In the genomic region with DNA sequence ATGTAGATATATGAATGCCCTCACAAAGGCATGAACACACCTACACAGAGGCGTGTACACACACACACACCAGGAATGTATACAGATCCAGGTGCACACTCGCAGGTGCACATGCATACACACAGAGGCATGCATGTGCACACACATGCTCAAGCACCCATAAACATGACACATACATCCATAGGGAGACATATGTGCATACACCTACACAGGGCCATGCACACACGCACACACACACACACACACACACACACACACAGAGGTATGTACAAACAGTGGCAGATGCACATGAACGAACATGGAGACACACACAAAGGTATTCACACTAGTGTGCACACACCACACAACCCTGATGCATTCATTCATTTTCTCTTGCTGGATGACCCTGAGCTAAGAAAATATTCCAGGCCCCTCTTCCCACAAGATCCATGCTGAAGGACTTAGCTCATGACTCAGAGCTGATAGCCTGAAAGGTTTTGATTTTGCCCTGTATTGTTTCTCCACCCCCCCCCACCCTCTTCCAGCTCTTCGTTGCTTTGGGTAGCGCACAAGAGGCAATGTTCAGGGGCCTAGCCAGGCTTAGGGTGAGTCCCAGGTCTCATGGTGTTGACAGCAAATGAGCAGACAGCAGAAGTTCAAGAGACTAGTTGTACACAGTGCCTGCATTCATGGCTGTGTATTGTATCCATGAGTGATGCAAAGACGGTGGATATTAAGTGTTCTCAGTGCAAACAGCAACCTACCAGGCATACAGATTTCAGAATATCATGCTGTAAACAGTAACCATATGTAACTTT, we compare ENCODE assay signal across 19 mouse cellular contexts.
DNase-seq lines count a peak whose midpoint lies in the region; ATAC-seq and TF ChIP-seq lines count a peak whose summit lies in the region.
"Had no signal": no experiment of that assay in that cellular context is flagged by ENCODE, and none has a peak within 500 bp of the region (broad histone marks: within the 10 kb centered on the region; RNA-seq: fewer than 3 reads in every experiment).

No protein-coding gene starts in this region.

- no peak for TF ChIP-seq CTCF in forebrain, postnatal 0 days (IDR thresholded peaks at IDR 0.05; ENCODE audit: low read depth)

- no peak for DNase-seq in heart, adult 18-20 months
- DNase-seq in forebrain, postnatal 0 days, result no peak
- no peak for DNase-seq in thymus, adult 18-20 months
- DNase-seq: adrenal gland, postnatal 25 days; cerebellum, adult 18-20 months; cerebellum, postnatal 36 days; kidney, adult 8-10 months; left cerebral cortex, postnatal 4 days; lung, adult 2 months; lung, postnatal 36 days; thymus, postnatal 36 days had no signal

- no peaks in the 10 kb centered on the region for H3K9me3 ChIP-seq in heart, embryonic 15.5 days (replicated peaks)
- no peaks in the 10 kb centered on the region for H3K9me3 ChIP-seq in midbrain, embryonic 13.5 days
- no peaks in the 10 kb centered on the region for H3K9me3 ChIP-seq in midbrain, embryonic 16.5 days (replicated peaks; ENCODE audit: control insufficient read depth, low read length, poor library complexity, severe bottlenecking)
- no peaks in the 10 kb centered on the region for H3K9me3 ChIP-seq in forebrain, postnatal 0 days (ENCODE audit: low read length)
- H3K9me3 ChIP-seq: neural tube, embryonic 12.5 days had no signal

- peak overlapping the region; percentile 58 for H3K27ac ChIP-seq in heart, embryonic 15.5 days
- no peak overlapping the region for H3K27ac ChIP-seq in midbrain, embryonic 13.5 days
- no peak overlapping the region for H3K27ac ChIP-seq in midbrain, embryonic 16.5 days (ENCODE audit: low read length)
- no peak overlapping the region for H3K27ac ChIP-seq in forebrain, postnatal 0 days (ENCODE audit: low read depth, low read length)
- H3K27ac ChIP-seq: neural tube, embryonic 12.5 days; stomach, postnatal 0 days had no signal

- no peaks in the 10 kb centered on the region for H3K27me3 ChIP-seq in heart, embryonic 15.5 days
- no peaks in the 10 kb centered on the region for H3K27me3 ChIP-seq in midbrain, embryonic 13.5 days
- no peaks in the 10 kb centered on the region for H3K27me3 ChIP-seq in midbrain, embryonic 16.5 days (ENCODE audit: control insufficient read depth, insufficient read depth, low read depth, low read length)
- H3K27me3 ChIP-seq in forebrain, postnatal 0 days (ENCODE audit: insufficient read depth, low read length), result no peaks in the 10 kb centered on the region
- H3K27me3 ChIP-seq: neural tube, embryonic 12.5 days had no signal

- ATAC-seq in heart, embryonic 15.5 days (replicated peaks; ENCODE audit: insufficient number of reproducible peaks, insufficient read depth, low FRiP score, low read depth), result peak; percentile 60
- peak; percentile 48; the same call in 1 of the 2 replicates for ATAC-seq in midbrain, embryonic 13.5 days
- ATAC-seq in midbrain, embryonic 16.5 days, result no peak
- peak; percentile 19; the same call in 1 of the 2 replicates for ATAC-seq in forebrain, postnatal 0 days
- 0 out of 2 replicates have a peak, but pooled peaks have one; percentile 31 for ATAC-seq in monocyte, adult 5-6 weeks (replicated peaks; ENCODE audit: insufficient number of reproducible peaks, low FRiP score, low TSS enrichment, poor library complexity, severe bottlenecking)
- ATAC-seq: inflammation-experienced regulatory T-cells, adult 6 months had no signal

- no peak overlapping the region for H3K9ac ChIP-seq in heart, embryonic 15.5 days
- no peak overlapping the region for H3K9ac ChIP-seq in midbrain, embryonic 13.5 days (replicated peaks)
- H3K9ac ChIP-seq in midbrain, embryonic 16.5 days (ENCODE audit: low read depth, low read length), result no peak overlapping the region
- H3K9ac ChIP-seq in forebrain, postnatal 0 days, result no peak overlapping the region
- H3K9ac ChIP-seq: neural tube, embryonic 12.5 days had no signal

- 69% methylated on average over 7 of the region's 7 CpGs for WGBS in heart, embryonic 15.5 days
- WGBS in midbrain, embryonic 13.5 days, result 91% methylated on average over 7 of the region's 7 CpGs
- 91% methylated on average over 7 of the region's 7 CpGs for WGBS in midbrain, embryonic 16.5 days
- 82% methylated on average over 7 of the region's 7 CpGs for whole genome bisulfite sequencing in forebrain, postnatal 0 days

- H3K4me1 ChIP-seq in heart, embryonic 15.5 days (replicated peaks), result peaks cover 26% of the 10 kb centered on the region
- no peaks in the 10 kb centered on the region; the same call in 1 of the 2 replicates for H3K4me1 ChIP-seq in midbrain, embryonic 13.5 days (replicated peaks)
- no peaks in the 10 kb centered on the region for H3K4me1 ChIP-seq in midbrain, embryonic 16.5 days (ENCODE audit: control insufficient read depth, insufficient read depth, low read length)
- no peaks in the 10 kb centered on the region; the same call in 1 of the 2 replicates for H3K4me1 ChIP-seq in forebrain, postnatal 0 days (ENCODE audit: insufficient read depth)

- 0 out of 2 replicates have a peak, but pooled peaks cover 7% of the 10 kb centered on the region for H3K36me3 ChIP-seq in heart, embryonic 15.5 days
- no peaks in the 10 kb centered on the region for H3K36me3 ChIP-seq in midbrain, embryonic 13.5 days
- H3K36me3 ChIP-seq in midbrain, embryonic 16.5 days (ENCODE audit: control insufficient read depth, insufficient read depth, low read length), result no peaks in the 10 kb centered on the region
- peaks cover 2% of the 10 kb centered on the region; the same call in 1 of the 2 replicates for H3K36me3 ChIP-seq in forebrain, postnatal 0 days (ENCODE audit: insufficient read depth)

- no peak overlapping the region for H3K4me3 ChIP-seq in heart, embryonic 15.5 days
- H3K4me3 ChIP-seq in midbrain, embryonic 13.5 days (replicated peaks), result no peak overlapping the region
- no peak overlapping the region for H3K4me3 ChIP-seq in midbrain, embryonic 16.5 days (ENCODE audit: low read depth, low read length)
- H3K4me3 ChIP-seq in forebrain, postnatal 0 days (ENCODE audit: low read depth, low read length), result no peak overlapping the region
- H3K4me3 ChIP-seq: neural tube, embryonic 12.5 days had no signal

- H3K4me2 ChIP-seq in heart, embryonic 15.5 days, result no peak overlapping the region
- H3K4me2 ChIP-seq in midbrain, embryonic 13.5 days (replicated peaks), result no peak overlapping the region
- no peak overlapping the region for H3K4me2 ChIP-seq in midbrain, embryonic 16.5 days (ENCODE audit: low read length)
- H3K4me2 ChIP-seq in forebrain, postnatal 0 days (ENCODE audit: low read depth), result no peak overlapping the region
- H3K4me2 ChIP-seq: liver, embryonic 11.5 days; neural tube, embryonic 12.5 days had no signal
